Mouse (Mus musculus): ENCODE data around the gene Slco3a1.

GRCm38 (mm10) chr7:74457347-74457975 is 97.1 kb downstream of the Slco3a1 start:
- TF ChIP-seq HCFC1 (IDR thresholded peaks at IDR 0.05; ENCODE audit: low read depth, low read length) = no peak
- no peak for TF ChIP-seq ZC3H11A (IDR thresholded peaks at IDR 0.05; ENCODE audit: low read depth, low read length)
- TF ChIP-seq MAX (IDR thresholded peaks at IDR 0.05; ENCODE audit: low read length) = no peak
- TF ChIP-seq MAFK (IDR thresholded peaks at IDR 0.05; ENCODE audit: insufficient replicate concordance, low read length) = no peak
- TF ChIP-seq POLR2A (IDR thresholded peaks at IDR 0.05; ENCODE audit: low read depth, low read length) = no peak
- no peak for TF ChIP-seq TCF12 (IDR thresholded peaks at IDR 0.05; ENCODE audit: low read depth, low read length)
- TF ChIP-seq CTCF (conservative IDR thresholded peaks at IDR 0.05 in 1 of 2, IDR thresholded peaks at IDR 0.05 in 1 of 2; ENCODE audit: low read depth in 2 of 2, low read length in 2 of 2) = no peak
- TF ChIP-seq ZMIZ1 (IDR thresholded peaks at IDR 0.05; ENCODE audit: low read depth, low read length) = no peak
